Mouse (Mus musculus): ENCODE measurements around the gene 0610030E20Rik.

The 0610030E20Rik gene

GRCm38 (mm10) chr6:72371571-72371970 lies 24.5 kb downstream of the 0610030E20Rik start:
- no peak for DNase-seq

DNA sequence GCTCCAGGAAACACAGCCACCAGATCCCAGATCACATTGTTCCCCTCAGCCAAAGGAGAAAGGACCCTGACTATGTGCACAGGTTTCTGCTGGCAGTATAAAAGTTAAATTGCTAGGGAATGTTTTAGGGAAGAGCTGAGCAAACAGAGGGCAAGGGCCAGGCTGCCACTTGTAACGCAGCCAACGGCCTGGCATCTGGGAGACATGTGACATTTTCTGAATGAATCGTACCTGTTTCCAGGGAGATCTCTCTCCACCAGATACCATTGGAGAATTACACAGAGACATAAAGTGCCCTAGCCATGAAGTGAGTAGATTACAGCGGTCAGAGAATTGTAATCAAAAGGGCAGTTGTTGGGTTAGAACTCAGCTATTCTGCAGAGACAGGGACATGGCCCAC lies 26.1 kb downstream of the 0610030E20Rik start:
- no peak for DNase-seq

- DNase-seq: no peak
Measured at GRCm38 (mm10) chr6:72374206-72374605, 27.1 kb downstream of the 0610030E20Rik start.

- DNase-seq: no peak
Measured at GRCm38 (mm10) chr6:72374820-72375563, 27.9 kb downstream of the 0610030E20Rik start.

DNA sequence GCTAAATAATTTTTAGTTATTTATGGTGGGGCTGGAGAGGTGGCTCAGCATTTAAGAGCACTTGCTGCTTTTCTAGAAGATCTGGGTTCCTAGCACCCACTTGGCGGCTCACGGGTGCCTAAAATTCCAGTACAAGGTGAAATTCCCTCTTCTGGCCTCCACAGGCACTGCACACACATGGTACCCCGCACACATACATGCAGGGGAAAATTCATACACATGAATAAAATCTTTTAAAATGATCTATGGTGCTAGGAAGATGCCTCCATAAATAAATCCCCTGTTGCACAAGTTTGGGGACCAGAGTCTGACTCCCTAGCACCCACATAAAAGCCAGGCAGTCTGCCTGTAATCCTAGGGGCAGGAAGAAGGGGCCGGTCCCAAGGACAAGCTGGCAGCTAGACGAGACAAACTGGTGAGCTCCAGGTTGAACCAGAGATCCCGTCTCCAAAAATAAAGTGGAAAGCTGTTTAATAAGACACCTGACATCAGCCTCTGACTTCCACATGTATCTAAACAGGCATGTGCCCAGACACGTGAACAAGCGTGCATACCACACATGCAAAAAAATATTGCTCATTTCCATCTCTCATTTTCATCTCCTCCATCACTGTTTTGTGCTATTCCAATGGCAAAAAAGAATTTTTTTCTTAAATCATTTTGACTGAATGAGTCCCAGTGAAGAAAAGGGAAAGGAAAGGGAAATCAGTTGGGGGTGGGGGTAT lies 31.6 kb downstream of the 0610030E20Rik start:
- no peak for DNase-seq

DNA sequence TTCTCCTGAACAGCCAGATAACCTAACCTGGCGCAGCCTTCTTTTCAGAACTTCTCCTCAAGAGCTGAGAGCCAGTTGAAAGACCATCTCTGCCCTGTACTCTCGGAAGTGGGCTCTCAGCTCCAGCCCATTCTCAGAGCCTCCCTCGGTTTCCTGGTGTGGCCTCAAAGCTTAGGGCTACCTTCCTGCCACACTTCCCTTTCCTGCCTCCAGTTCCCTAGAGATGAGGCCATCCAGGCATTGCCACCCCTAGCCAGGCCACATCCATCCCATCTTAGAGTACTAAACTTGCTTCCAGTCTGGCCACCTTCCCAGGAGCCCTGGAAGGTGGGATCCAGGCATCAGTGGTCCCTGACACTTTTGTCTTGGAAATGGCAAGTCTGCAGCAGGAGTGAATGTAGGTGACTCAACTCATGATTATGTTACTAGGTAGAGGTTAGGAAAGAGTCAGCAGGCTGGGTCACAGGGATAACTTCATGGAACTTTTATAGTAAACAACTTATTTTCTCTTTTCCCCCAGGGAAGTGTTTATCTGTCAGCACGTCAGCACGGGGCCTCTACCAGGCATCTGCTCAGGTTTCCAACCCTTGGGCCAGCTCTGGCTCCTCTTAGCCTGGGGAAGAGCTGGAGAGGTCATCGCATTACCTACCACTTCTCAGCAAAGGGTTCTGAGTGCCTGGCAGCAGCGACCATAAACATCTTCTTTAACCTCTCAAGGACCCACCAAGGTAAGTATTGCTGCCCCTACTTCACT lies 32.4 kb downstream of the 0610030E20Rik start:
- no peak for DNase-seq

- DNase-seq: peak; percentile 92 to 94
Measured at GRCm38 (mm10) chr6:72380131-72380770, 33.1 kb downstream of the 0610030E20Rik start, which contains the start of gene Vamp5. Vamp5 (minus strand) TSS chr6:72380468.

DNA sequence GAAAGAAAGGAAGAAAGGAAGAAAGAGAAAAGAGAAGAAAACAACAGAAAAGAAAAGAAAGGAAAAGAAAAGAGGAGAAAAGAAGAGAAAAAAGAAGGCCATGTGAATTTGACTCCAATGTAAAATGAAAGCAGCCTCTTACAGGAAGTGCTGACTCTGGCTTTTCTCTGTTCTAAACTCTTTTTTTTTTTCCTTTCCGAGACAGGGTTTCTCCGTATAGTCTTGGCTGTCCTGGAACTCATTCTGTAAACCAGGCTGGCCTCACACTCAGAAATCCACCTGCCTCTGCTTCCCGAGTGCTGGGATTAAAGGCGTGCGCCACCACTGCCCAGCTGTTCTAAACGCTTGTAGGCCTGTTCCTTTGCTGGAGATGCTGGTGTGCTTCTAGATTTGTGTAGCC lies 35.4 kb downstream of the 0610030E20Rik start:
- DNase-seq: no peak

- no peak for DNase-seq
Measured at GRCm38 (mm10) chr6:72383142-72383820, 36.2 kb downstream of the 0610030E20Rik start.

DNA sequence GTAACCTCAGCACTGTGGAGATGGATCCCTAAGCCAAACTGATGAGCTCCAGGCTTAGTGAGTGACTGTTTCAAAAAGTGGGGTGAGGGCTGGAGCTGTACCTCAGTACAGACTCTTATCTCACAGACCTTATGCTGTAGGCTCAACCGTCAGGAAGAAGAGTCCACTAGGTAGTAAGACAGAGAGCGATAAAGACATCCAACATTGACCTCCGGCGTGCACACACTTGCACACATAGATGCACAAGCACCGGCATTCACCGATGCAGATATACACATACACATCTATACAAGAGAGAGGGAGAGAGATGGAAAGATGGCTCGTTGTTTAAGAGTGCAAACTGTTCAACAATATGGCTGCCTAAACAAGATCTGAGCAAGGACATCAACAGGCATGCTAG lies 36.8 kb downstream of the 0610030E20Rik start:
- DNase-seq: no peak

GRCm38 (mm10) chr6:72385258-72385657 lies 38.1 kb downstream of the 0610030E20Rik start:
- DNase-seq: no peak

GRCm38 (mm10) chr6:72386561-72386960 lies 39.4 kb downstream of the 0610030E20Rik start:
- no peak for DNase-seq

DNA sequence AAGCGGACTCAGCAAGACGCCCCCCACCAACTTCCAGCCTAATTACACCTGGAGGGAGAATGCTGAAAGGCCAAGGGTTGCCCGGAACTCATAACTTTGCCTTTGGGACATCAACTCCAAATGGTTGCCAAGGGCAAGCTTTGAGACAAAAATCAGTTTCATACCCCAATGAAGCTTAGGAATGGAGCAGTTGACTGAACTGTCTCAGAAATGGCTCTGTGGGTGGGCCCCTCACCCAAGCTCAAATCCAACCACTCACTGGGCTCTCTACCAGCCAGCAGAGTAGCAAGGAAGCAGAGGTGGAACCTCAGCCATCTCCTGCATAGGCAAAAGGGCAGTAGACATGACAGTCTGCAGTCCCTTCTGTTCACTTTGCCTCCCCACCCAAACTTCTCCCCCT lies 40.7 kb downstream of the 0610030E20Rik start:
- DNase-seq: no peak

DNA sequence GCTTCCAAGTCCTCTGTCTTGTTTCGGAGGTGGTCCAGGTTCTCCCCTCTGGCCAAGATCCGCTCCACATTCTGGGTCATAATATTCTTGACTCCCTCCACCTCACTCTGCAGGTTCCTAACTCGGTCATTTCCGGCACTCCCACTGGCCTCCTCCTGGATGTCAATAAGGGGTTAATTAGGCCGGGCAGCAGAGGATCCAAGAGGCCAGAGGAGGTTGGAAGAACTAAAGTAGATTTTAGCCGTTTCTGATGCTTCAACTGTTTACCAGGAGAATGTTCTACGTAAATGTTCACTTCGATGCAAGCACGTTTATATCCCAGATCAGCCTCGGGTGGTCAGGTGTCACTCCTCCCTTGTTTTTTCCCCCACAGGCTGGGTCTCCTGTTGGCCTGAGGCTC lies 41.1 kb downstream of the 0610030E20Rik start:
- DNase-seq: no peak

GRCm38 (mm10) chr6:72388791-72389329 lies 41.7 kb downstream of the 0610030E20Rik start:
- DNase-seq: no peak

DNA sequence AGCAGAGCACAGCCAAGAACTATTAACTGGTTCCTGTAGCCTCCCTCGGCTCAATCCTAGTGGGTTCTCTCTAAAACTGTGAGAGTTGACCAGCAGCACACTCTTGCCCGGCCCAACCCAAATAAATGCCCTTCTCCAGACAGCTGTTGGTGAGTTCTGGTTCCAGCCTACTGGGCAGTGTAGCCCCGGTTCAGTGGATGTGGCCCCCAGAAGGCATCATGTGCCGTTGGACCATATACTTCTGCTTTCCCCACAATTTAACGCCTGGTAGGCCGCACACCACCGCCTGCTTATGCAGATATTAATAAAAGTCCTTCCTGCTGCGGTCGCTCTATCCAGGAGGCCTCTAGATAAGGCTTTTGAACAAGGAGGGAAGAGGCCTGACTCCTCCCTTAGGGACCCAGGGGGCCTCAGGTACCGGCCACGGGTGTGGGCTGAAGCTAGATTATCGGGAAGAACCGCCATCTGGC lies 42.4 kb downstream of the 0610030E20Rik start:
- DNase-seq: no peak

- DNase-seq: peak; percentile 62 to 65
Measured at GRCm38 (mm10) chr6:72389941-72390771, 43.0 kb downstream of the 0610030E20Rik start, which contains the start of gene Vamp8. Vamp8 (minus strand) TSS chr6:72390703.

DNA sequence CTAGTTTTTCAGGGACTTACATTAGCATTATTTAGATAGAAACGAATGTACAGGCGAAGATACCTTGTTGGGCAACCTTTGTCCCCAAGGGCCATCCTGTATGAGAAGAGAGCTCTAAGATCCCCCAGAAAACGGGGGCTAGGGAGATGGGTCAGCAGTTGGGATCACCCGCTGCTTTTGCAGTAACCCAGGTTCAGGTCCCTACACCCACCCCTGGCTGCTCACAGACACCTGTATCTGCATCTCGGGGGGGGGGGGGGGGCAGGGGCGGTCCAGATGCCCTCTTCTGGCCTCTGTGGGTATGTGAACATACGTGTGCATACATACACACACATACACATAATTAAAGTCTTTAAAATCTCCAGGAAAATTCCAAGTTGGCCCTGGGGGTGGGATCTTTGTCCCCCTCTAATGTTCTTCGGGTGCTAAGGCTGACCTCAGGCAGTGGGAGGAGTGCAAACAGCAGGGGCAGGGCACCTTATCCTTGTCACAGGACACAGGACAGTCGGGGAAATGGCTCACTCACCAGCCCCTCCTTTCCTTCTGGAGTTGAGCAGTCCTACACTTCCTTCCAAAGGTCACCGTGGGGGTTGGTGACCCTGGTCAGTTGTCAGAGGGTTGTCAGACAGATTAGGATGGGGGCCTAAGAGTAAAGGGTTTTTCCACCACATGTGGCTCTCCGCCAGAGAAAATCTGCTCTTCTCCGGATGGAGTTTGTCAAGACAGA lies 43.8 kb downstream of the 0610030E20Rik start:
- no peak for DNase-seq

- no peak for DNase-seq
Measured at GRCm38 (mm10) chr6:72392341-72392740, 45.2 kb downstream of the 0610030E20Rik start.

- DNase-seq: no peak
Measured at GRCm38 (mm10) chr6:72396837-72397251, 49.7 kb downstream of the 0610030E20Rik start.

Measured in thymus, postnatal 36 days (tissue).